Comparison of ENCODE assay signal across 8 mouse cellular contexts in the genomic region with DNA sequence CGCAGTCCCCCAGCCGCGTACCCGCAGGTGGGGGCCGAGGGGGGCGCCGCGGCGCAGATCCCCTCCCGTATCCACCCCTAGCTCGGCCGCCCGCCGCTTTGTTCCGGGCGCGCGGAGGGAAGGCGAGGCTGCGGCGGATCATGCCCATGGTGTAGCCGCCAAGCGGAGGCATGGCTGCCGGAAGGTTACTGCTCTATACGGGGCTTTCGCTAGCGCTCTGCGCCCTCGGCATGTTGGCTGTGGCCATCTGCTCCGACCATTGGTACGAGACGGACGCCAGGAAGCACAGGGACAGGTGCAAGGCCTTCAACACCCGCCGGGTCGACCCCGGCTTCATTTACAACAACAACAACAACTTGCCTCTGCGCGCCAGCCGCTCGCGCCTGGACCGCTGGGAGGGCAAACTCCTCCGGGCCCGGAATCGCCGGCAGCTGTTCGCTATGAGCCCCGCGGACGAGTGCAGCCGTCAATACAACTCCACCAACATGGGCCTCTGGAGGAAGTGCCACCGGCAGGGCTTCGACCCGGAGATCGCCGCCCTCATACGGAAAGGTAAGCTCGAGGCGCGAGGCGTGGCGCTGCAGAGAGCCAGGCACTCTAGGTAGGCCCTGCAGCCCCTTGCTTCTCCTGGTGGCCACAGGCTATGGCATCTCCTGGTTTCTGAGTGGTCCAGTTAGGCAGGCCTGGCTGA. TPM values are rescaled to one million over a fixed set of nuclear protein-coding genes. Genes with fewer than 3 reads are reported as not detected.
DNase-seq lines count a peak whose midpoint lies in the region; ATAC-seq lines count a peak whose summit lies in the region.

Tmem178b (plus strand) TSS at position 371 of the 691 bp plus-strand sequence.

- peak within 1 kb of the TSS; percentile 93 for H3K4me2 ChIP-seq in forebrain, embryonic 13.5 days
- H3K4me2 ChIP-seq in hindbrain, embryonic 16.5 days (ENCODE audit: low read length), result peak within 1 kb of the TSS; percentile 87
- peak within 1 kb of the TSS; percentile 94 for H3K4me2 ChIP-seq in neural tube, embryonic 12.5 days (replicated peaks)

- ATAC-seq in forebrain, embryonic 13.5 days, result peak; percentile 39
- ATAC-seq in hindbrain, embryonic 16.5 days, result peak; percentile 8
- ATAC-seq in neural tube, embryonic 12.5 days (ENCODE audit: low FRiP score, low read depth), result peak; percentile 15
- ATAC-seq in erythroblast, adult 5-6 weeks (replicated peaks; ENCODE audit: low FRiP score, poor library complexity, severe bottlenecking), result no peak

- H3K9ac ChIP-seq in forebrain, embryonic 13.5 days, result peak within 1 kb of the TSS; percentile 92
- H3K9ac ChIP-seq in hindbrain, embryonic 16.5 days (ENCODE audit: low read depth, low read length), result peak within 1 kb of the TSS; percentile 92
- H3K9ac ChIP-seq in neural tube, embryonic 12.5 days, result peak within 1 kb of the TSS; percentile 84

- no peaks in the 10 kb centered on the region for H3K27me3 ChIP-seq in forebrain, embryonic 13.5 days
- no peaks in the 10 kb centered on the region for H3K27me3 ChIP-seq in hindbrain, embryonic 16.5 days (replicated peaks; ENCODE audit: control insufficient read depth, insufficient read depth, low read length)
- no peaks in the 10 kb centered on the region for H3K27me3 ChIP-seq in neural tube, embryonic 12.5 days (replicated peaks)

- H3K4me1 ChIP-seq in forebrain, embryonic 13.5 days, result peaks cover 34% of the 10 kb centered on the region
- peaks cover 15% of the 10 kb centered on the region for H3K4me1 ChIP-seq in hindbrain, embryonic 16.5 days (ENCODE audit: control insufficient read depth, insufficient read depth, low read depth, low read length)
- peaks cover 16% of the 10 kb centered on the region for H3K4me1 ChIP-seq in neural tube, embryonic 12.5 days

- no peaks in the 10 kb centered on the region for H3K36me3 ChIP-seq in forebrain, embryonic 13.5 days (ENCODE audit: poor library complexity, severe bottlenecking)
- H3K36me3 ChIP-seq in hindbrain, embryonic 16.5 days (ENCODE audit: control insufficient read depth, insufficient read depth, low read length), result no peaks in the 10 kb centered on the region
- H3K36me3 ChIP-seq in neural tube, embryonic 12.5 days, result no peaks in the 10 kb centered on the region

- H3K27ac ChIP-seq in forebrain, embryonic 13.5 days, result peak within 1 kb of the TSS; percentile 89
- H3K27ac ChIP-seq in hindbrain, embryonic 16.5 days (ENCODE audit: low read depth, low read length), result peak within 1 kb of the TSS; percentile 99
- peak within 1 kb of the TSS; percentile 72 for H3K27ac ChIP-seq in neural tube, embryonic 12.5 days

- H3K4me3 ChIP-seq in forebrain, embryonic 13.5 days, result peak within 1 kb of the TSS; percentile 83
- H3K4me3 ChIP-seq in hindbrain, embryonic 16.5 days (ENCODE audit: low read length), result peak within 1 kb of the TSS; percentile 77
- H3K4me3 ChIP-seq in neural tube, embryonic 12.5 days, result peak within 1 kb of the TSS; percentile 58

- H3K9me3 ChIP-seq in forebrain, embryonic 13.5 days (replicated peaks), result no peaks in the 10 kb centered on the region
- H3K9me3 ChIP-seq in hindbrain, embryonic 16.5 days (ENCODE audit: control insufficient read depth, low read length), result no peaks in the 10 kb centered on the region
- no peaks in the 10 kb centered on the region for H3K9me3 ChIP-seq in neural tube, embryonic 12.5 days

- intact Hi-C loops in left cerebral cortex, postnatal 25 days (cut with DNase I), result loop anchor here (2.0 to 5.0 kb wide), 5 partner anchors 32 to 519 kb away; no protein-coding TSS in a partner anchor

- peak; percentile 34 for DNase-seq in gastrocnemius, postnatal 10 days
- DNase-seq in gastrocnemius, adult 18-20 months (ENCODE audit: low spot score), result no peak
- peak; percentile 54 for DNase-seq in cerebellum, adult 11 months
- DNase-seq in left cerebral cortex, postnatal 25 days (ENCODE audit: low spot score in 2 of 2), result peak; percentile 32 to 43

- WGBS in forebrain, embryonic 13.5 days, result under 1% methylated on average over 60 of the region's 63 CpGs
- WGBS in hindbrain, embryonic 16.5 days, result under 1% methylated on average over 56 of the region's 63 CpGs
- under 1% methylated on average over 63 of the region's 63 CpGs for WGBS in neural tube, embryonic 12.5 days

RNA-seq across cellular contexts. Expression of gene Tmem178b, which starts in this region (rescaled TPM):
- 1 to 10 TPM; 3.9 to 5.3 TPM for total RNA-seq in gastrocnemius, postnatal 10 days (2021)
- 1 to 10 TPM in 1 of 2 experiments, under 1 TPM in 1; 0.47 to 1.6 TPM for total RNA-seq in gastrocnemius, adult 18-20 months (2021)
- 16.4 and 21.1 TPM in 2 replicates for polyA plus RNA-seq in forebrain, embryonic 13.5 days (2015; fragmentation: Nextera tagmentation; extraction: Ambion mirVana)
- 31.2 and 35.5 TPM in 2 replicates for polyA plus RNA-seq in hindbrain, embryonic 16.5 days (2015; fragmentation: Nextera tagmentation; extraction: Ambion mirVana)
- total RNA-seq in left cerebral cortex, postnatal 25 days (2021), result 100 to 1,000 TPM; 278 to 312 TPM
- 18.4 and 19.5 TPM in 2 replicates for polyA plus RNA-seq in neural tube, embryonic 12.5 days (2016; fragmentation: Nextera tagmentation; extraction: Ambion mirVana)
- total RNA-seq in erythroblast, adult 5-6 weeks (2015; ENCODE audit: low replicate concordance), result not detected in 2 replicates
- not detected in 2 replicates for total RNA-seq in erythroblast, adult 5-6 weeks (2017; ENCODE audit: low replicate concordance)

Comparison
In these comparisons a context has a peak if more than half of its experiments do, and no peak if none do; other contexts are left out.
1. RNA of gene Tmem178b (total RNA-seq): 278 to 312 TPM in left cerebral cortex, postnatal 25 days; 3.9 to 5.3 TPM in gastrocnemius, postnatal 10 days, 0.47 to 1.6 TPM in gastrocnemius, adult 18-20 months and not detected in erythroblast, adult 5-6 weeks; every median in the first group is over 10 times any median in the second.
2. Peak in every context shown above with its lines, with median percentiles within 50 percentile points of each other: H3K27ac ChIP-seq, H3K4me2 ChIP-seq, H3K4me3 ChIP-seq and H3K9ac ChIP-seq.